Mouse (Mus musculus) lung, postnatal 10 days (tissue): ENCODE data around the gene Anapc15.

Experiments
- DNase-seq: peaks from one replicate; pipeline ENCODE4 v3.0.0; 2021

The Anapc15 gene

GRCm38 (mm10) chr7:101851689-101852088 is 11.8 kb upstream of the Anapc15 start:
- no peak for DNase-seq

- no peak for DNase-seq
These were observed 10.7 kb upstream of the Anapc15 start for GRCm38 (mm10) chr7:101852846-101853245.

DNA sequence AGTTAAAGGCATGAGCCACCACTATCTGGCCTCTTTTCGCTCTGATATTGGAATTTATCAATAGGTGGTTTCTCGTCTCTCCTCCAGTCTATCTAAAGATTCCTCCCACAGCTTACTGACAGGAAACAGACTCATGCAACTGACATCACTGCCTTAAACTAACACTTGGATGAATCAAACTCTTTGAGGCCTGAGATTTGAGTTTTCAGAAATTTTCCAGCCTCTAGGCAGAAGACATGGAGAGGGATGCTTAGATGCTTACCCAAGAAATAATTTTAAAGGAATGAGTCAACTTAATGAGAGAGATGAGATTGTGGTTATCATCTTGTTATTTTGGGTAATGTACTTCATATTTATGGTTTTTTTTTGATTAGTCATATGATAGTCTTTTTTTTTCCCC is 9.7 kb upstream of the Anapc15 start:
- no peak for DNase-seq

- no peak for DNase-seq
These were observed 6.4 kb upstream of the Anapc15 start, which contains the start of gene Folr2 for GRCm38 (mm10) chr7:101857094-101857493. Folr2 (minus strand) TSS chr7:101857194.

DNA sequence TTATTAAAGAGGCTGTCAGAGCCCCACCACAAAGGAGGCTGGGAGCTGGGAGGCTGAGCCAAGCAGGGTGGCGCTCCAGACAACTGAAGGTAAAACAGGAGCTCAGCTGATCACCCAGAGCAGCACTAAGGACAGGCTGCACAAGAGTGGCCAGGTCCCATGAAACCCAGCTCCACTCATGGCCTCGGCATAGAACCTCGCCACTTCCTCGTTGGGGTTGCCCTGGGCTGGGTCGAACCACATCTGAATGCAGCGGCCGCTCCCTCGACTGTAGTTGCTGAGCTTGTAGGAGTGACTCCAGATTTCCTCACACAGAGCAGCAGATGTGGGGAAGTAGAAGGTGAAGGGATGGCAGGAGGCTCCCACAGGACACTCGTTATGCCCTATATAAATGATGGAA is 5.2 kb upstream of the Anapc15 start:
- no peak for DNase-seq

- DNase-seq: no peak
These were observed 2.5 kb upstream of the Anapc15 start for GRCm38 (mm10) chr7:101860978-101861377.

DNA sequence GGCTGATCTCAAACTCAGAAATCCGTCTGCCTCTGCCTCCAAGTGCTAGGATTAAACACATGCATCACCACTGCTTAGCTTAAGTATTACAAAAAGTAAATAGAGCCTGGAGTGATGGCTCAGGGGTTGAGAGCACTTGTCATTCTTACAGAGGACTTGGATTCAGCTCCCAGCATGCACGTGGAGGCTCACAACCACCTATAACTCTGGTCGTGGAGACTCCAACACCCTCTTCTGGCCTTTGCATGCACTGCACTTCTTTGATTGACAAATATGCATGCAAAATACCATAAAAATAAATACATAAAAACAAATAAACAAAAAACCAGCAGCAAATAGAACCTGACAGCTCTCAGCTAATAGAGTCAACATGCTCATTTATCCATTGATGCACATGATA is 1.2 kb upstream of the Anapc15 start:
- no peak for DNase-seq

- DNase-seq: no peak
These were observed 3.2 kb downstream of the Anapc15 start for GRCm38 (mm10) chr7:101866491-101867265.

GRCm38 (mm10) chr7:101867482-101867881 is 4.0 kb downstream of the Anapc15 start:
- DNase-seq: no peak

GRCm38 (mm10) chr7:101868241-101869162 is 5.0 kb downstream of the Anapc15 start:
- DNase-seq: no peak

DNA sequence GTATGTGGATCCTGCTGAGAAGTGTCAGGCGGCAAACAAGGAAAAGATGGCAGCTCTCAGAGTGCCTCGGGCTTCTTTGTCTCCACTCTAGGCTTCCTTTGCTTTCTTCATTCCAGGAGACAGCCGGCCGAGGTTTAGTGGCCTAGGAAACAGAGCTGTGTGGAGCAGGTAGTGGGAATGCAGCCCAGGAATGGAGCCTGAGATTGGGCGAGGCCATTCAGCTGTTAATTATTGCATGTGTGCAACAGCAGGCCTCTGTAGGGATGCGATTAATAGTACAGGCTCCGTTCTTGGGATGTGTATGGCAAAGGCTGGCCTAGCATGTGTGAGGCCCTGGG is 5.6 kb downstream of the Anapc15 start:
- no peak for DNase-seq

GRCm38 (mm10) chr7:101870629-101871028 is 7.1 kb downstream of the Anapc15 start, which contains the start of gene Folr1:
Folr1 (minus strand) TSS chr7:101870788.
- no peak for DNase-seq

DNA sequence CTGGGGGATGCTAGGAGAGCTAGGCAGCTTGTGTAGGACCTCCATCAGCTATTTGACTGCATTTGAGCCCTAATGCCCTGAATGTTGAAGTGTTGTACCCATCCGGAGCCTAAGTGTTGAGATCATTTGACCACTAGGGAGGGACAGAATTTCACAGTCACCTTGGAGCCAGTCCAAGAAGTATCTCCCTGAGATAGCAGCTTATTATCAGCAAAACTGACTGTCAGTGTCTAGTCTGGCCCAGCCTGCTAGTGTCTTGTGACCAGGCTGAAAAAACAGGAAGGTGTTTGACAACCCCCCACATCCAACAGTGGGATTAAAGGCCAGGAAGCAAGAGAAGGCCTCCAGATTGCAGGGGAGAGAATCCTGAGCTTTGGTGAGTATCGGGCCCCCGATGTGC is 7.8 kb downstream of the Anapc15 start:
- no peak for DNase-seq

- DNase-seq: no peak
These were observed 12.5 kb downstream of the Anapc15 start for GRCm38 (mm10) chr7:101875978-101876377.

- DNase-seq: no peak
These were observed 17.3 kb downstream of the Anapc15 start for GRCm38 (mm10) chr7:101880855-101881254.

- DNase-seq: no peak
These were observed 19.1 kb downstream of the Anapc15 start for GRCm38 (mm10) chr7:101882413-101883154.

- DNase-seq: no peak
These were observed 20.6 kb downstream of the Anapc15 start for GRCm38 (mm10) chr7:101884160-101884559.

GRCm38 (mm10) chr7:101886274-101886673 is 22.8 kb downstream of the Anapc15 start:
- DNase-seq: no peak

- no peak for DNase-seq
These were observed 24.9 kb downstream of the Anapc15 start for GRCm38 (mm10) chr7:101888460-101888859.

GRCm38 (mm10) chr7:101895695-101896094 is 32.2 kb downstream of the Anapc15 start:
- DNase-seq: no peak

DNA sequence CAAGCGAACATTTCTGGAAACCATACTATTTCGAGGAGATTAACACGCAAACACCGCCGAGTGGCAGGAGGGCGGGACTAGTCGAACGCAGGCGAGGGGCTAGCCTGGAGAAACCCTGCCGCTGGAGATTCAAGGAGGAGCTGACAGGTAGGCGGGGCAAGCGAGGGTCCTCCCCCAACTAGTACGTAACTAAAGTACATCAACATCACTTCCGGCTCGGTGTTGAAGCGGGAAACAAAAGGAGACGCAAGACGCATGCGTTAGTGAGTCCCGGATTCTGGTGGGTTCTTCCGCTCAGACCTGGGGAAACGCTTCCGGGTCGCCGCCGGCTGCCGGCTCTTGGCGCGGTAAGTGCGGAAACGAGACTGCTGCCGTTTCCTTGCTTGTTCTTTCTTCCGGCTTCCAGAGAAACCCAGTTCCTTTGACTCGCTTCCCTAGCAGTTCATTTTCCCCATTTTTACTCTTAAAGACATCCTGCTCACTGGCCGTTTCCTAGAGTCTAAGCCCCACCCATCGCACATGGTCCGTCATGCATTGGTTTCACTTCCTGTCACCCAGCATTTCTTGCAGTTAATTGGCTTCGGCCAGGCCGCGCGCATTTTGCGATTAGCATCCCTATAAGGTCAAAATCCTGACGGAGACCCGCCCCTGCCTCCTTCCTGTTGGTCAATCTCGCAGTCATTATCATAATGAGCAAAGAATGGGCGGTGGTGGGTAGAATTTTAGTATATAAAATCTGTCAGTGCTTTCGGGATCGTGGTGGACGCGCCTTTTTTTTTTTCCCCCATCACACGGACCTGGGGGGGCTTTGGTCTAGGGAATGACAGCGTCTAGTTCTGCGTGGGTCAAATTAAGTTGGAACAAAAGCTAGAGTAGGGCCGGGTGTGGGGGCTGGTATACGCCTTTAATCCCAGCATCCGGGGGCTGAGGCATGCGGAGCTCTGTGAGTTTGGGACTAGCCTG is 32.9 kb downstream of the Anapc15 start:
- peak; percentile 98 for DNase-seq
